Mouse (Mus musculus): ENCODE results near the gene Mmp24. TPM values are rescaled to one million over a fixed set of nuclear protein-coding genes. Genes with fewer than 3 reads are reported as not detected.

The Mmp24 gene
- polyA plus RNA-seq, 2 experiments, result 0.01 TPM; not detected in 1

DNA sequence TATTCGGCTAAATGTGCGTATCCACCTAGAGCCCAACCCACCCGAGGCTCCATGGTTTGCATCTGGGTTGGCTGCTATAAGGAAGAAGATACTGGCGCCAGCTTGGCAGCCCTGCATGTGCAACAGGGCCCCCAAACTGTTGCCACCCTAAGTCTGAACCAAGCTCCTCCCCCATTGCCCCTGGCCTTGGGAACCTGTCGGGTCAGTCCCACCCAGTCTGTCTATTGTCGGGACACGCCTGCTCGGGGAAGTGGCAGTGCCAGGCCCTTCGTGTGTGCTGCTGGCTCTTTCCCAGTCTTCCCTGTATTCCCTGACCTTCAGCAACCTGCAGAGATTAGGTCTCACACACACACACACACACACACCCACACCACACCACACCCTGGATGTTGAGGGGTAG is 59.6 kb downstream of the Mmp24 start, which contains the start of gene Fam83c:
Gene Fam83c, minus strand, starts transcription at position 123 of the 400 bp plus-strand sequence.
- H3K4me3 ChIP-seq (ENCODE audit: insufficient read depth in 1 of 2, low read depth in 2 of 2, low read length in 2 of 2), result no peak within 1 kb of the TSS
- no peak within 1 kb of the TSS for H3K9ac ChIP-seq (replicated peaks)
- DNase-seq (ENCODE audit: low read depth in 3 of 3, low spot score in 3 of 3) (no peak), ATAC-seq (ENCODE audit: insufficient read depth) (no peak)
- no peaks in the 10 kb centered on the region for H3K27me3 ChIP-seq (ENCODE audit: control insufficient read depth, insufficient read depth, low read length)
- H3K9me3 ChIP-seq (ENCODE audit: control insufficient read depth, low read length), result no peaks in the 10 kb centered on the region
- TF ChIP-seq CTCF (IDR thresholded peaks at IDR 0.05; ENCODE audit: low read depth), result no peak
- no peak for TF ChIP-seq EP300 (IDR thresholded peaks at IDR 0.05; ENCODE audit: low read depth)
- H3K27ac ChIP-seq, result no peak within 1 kb of the TSS
- WGBS (ENCODE audit: insufficient replicate concordance), result 48% methylated on average over 9 of the region's 9 CpGs
- no peak within 1 kb of the TSS for H3K4me2 ChIP-seq (ENCODE audit: low read depth)
- H3K4me1 ChIP-seq (replicated peaks; ENCODE audit: control insufficient read depth in 2 of 2, insufficient read depth in 2 of 2, low read length in 1 of 2), result no peaks in the 10 kb centered on the region
- H3K36me3 ChIP-seq (replicated peaks; ENCODE audit: control insufficient read depth, insufficient read depth, low read depth), result no peaks in the 10 kb centered on the region

DNA sequence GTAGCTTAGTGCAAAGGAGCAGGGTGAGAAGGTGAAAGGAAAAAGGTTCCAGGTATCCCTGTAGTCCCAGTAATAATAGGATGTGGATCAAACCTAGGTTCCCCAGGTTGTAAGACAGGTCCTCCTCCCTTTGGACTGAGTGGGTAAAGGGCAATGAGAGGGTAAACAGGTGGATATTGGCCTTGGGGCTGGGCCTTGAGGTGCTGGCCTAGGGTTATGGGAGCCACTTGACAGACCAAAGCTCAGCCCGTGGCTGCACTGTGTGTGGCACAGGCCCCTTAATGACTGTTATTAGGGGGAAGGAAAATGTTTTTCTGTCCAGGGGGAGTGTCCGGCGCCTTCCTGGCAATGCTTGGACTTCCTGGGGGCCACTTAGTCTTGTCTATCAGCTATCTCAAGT is 62.8 kb downstream of the Mmp24 start:
- H3K4me2 ChIP-seq (ENCODE audit: low read depth), result no peak overlapping the region
- H3K27ac ChIP-seq, result no peak overlapping the region
- no peaks in the 10 kb centered on the region for H3K4me1 ChIP-seq (replicated peaks; ENCODE audit: control insufficient read depth in 2 of 2, insufficient read depth in 2 of 2, low read length in 1 of 2)
- no peak overlapping the region for H3K9ac ChIP-seq (replicated peaks)
- WGBS (ENCODE audit: insufficient replicate concordance), result 67% methylated on average over 3 of the region's 3 CpGs
- TF ChIP-seq CTCF (IDR thresholded peaks at IDR 0.05; ENCODE audit: low read depth) (no peak), EP300 (IDR thresholded peaks at IDR 0.05; ENCODE audit: low read depth) (no peak)
- no peak for DNase-seq (ENCODE audit: low read depth in 3 of 3, low spot score in 3 of 3)
- no peaks in the 10 kb centered on the region for H3K9me3 ChIP-seq (ENCODE audit: control insufficient read depth, low read length)
- no peaks in the 10 kb centered on the region for H3K27me3 ChIP-seq (ENCODE audit: control insufficient read depth, insufficient read depth, low read length)
- H3K36me3 ChIP-seq (replicated peaks; ENCODE audit: control insufficient read depth, insufficient read depth, low read depth), result no peaks in the 10 kb centered on the region
- no peak for ATAC-seq (ENCODE audit: insufficient read depth)
- H3K4me3 ChIP-seq (ENCODE audit: insufficient read depth in 1 of 2, low read depth in 2 of 2, low read length in 2 of 2), result no peak overlapping the region

DNA sequence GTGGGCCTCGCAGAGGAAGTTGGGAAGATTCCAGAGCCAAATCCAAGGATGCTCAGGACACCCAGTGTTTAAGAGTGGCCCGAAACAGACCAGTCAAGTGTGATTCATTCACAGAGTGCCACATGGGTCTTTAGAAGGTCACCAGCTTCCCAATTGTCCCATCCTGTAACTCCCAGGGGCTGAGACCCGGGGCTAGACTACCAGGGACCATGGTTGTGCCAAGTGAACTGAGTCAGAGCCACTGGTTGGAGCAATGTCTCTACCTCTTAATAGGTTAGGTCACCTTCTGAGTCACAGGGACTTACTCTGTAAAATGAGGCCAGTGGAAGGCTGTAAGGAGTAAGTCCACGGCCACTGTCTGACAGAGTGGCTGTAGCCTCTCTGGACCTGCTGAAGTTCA is 63.8 kb downstream of the Mmp24 start:
- Histone ChIP-seq H3K27me3 (ENCODE audit: control insufficient read depth, insufficient read depth, low read length) (no peaks in the 10 kb centered on the region), H3K36me3 (replicated peaks; ENCODE audit: control insufficient read depth, insufficient read depth, low read depth) (no peaks in the 10 kb centered on the region), H3K27ac (no peak overlapping the region), H3K4me2 (ENCODE audit: low read depth) (no peak overlapping the region), H3K4me3 (ENCODE audit: insufficient read depth in 1 of 2, low read depth in 2 of 2, low read length in 2 of 2) (no peak overlapping the region), H3K4me1 (replicated peaks; ENCODE audit: control insufficient read depth in 2 of 2, insufficient read depth in 2 of 2, low read length in 1 of 2) (no peaks in the 10 kb centered on the region), H3K9ac (replicated peaks) (no peak overlapping the region), H3K9me3 (ENCODE audit: control insufficient read depth, low read length) (no peaks in the 10 kb centered on the region)
- no peak for DNase-seq (ENCODE audit: low read depth in 3 of 3, low spot score in 3 of 3)
- TF ChIP-seq CTCF (IDR thresholded peaks at IDR 0.05; ENCODE audit: low read depth), result no peak
- no peak for TF ChIP-seq EP300 (IDR thresholded peaks at IDR 0.05; ENCODE audit: low read depth)
- no peak for ATAC-seq (ENCODE audit: insufficient read depth)
- WGBS (ENCODE audit: insufficient replicate concordance), result 57% methylated on average over 4 of the region's 4 CpGs

GRCm38 (mm10) chr2:155846930-155847329 is 71.8 kb downstream of the Mmp24 start:
- no peak for DNase-seq (ENCODE audit: low read depth in 3 of 3, low spot score in 3 of 3)

DNA sequence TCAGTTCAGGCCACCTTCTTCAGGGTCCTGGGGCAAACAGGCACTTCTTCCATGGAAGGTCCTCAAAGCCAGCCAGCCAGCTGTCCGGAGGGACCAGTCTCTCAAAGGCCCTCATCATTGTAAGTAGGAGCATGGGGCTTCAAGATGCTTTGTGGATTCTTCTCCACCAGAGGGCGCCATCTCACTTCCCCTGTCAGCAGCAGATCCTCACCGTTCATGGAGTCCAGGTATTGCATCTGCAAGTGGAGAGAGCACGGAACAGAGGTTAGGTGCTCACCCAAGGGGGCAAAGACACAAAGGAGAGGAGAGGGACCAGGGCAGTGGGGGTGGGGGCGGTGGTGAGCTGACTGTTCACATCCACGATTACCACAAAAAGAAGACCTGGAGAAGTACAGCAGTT is 73.1 kb downstream of the Mmp24 start:
- Histone ChIP-seq H3K27me3 (ENCODE audit: control insufficient read depth, insufficient read depth, low read length) (no peaks in the 10 kb centered on the region), H3K9ac (replicated peaks) (no peak overlapping the region), H3K9me3 (ENCODE audit: control insufficient read depth, low read length) (no peaks in the 10 kb centered on the region), H3K4me1 (replicated peaks; ENCODE audit: control insufficient read depth in 2 of 2, insufficient read depth in 2 of 2, low read length in 1 of 2) (no peaks in the 10 kb centered on the region; a peak in 1 of 4 replicates), H3K27ac (no peak overlapping the region), H3K4me2 (ENCODE audit: low read depth) (no peak overlapping the region), H3K36me3 (replicated peaks; ENCODE audit: control insufficient read depth, insufficient read depth, low read depth) (peaks cover 5% of the 10 kb centered on the region), H3K4me3 (ENCODE audit: insufficient read depth in 1 of 2, low read depth in 2 of 2, low read length in 2 of 2) (no peak overlapping the region)
- TF ChIP-seq CTCF (IDR thresholded peaks at IDR 0.05; ENCODE audit: low read depth), result peak; percentile 98
- no peak for TF ChIP-seq EP300 (IDR thresholded peaks at IDR 0.05; ENCODE audit: low read depth)
- peak; percentile 61 to 67 (median 65) for DNase-seq (ENCODE audit: low read depth in 3 of 3, low spot score in 3 of 3)
- ATAC-seq (ENCODE audit: insufficient read depth), result no peak
- 38% methylated on average over 6 of the region's 6 CpGs for WGBS (ENCODE audit: insufficient replicate concordance)

More at GRCm38 (mm10) chr2:155846930-155847329, 71.8 kb downstream of the Mmp24 start:
- H3K36me3 ChIP-seq (replicated peaks; ENCODE audit: control insufficient read depth, insufficient read depth, low read depth), result peaks cover 5% of the 10 kb centered on the region
- TF ChIP-seq CTCF (IDR thresholded peaks at IDR 0.05; ENCODE audit: low read depth) (no peak), EP300 (IDR thresholded peaks at IDR 0.05; ENCODE audit: low read depth) (no peak)
- no peak for ATAC-seq (ENCODE audit: insufficient read depth)
- WGBS (ENCODE audit: insufficient replicate concordance), result 79% methylated on average over 8 of the region's 8 CpGs
- no peak overlapping the region for H3K9ac ChIP-seq (replicated peaks)
- no peak overlapping the region for H3K27ac ChIP-seq
- no peak overlapping the region for H3K4me3 ChIP-seq (ENCODE audit: insufficient read depth in 1 of 2, low read depth in 2 of 2, low read length in 2 of 2)
- no peaks in the 10 kb centered on the region for H3K9me3 ChIP-seq (ENCODE audit: control insufficient read depth, low read length)
- H3K4me2 ChIP-seq (ENCODE audit: low read depth), result no peak overlapping the region
- H3K4me1 ChIP-seq (replicated peaks; ENCODE audit: control insufficient read depth in 2 of 2, insufficient read depth in 2 of 2, low read length in 1 of 2), result no peaks in the 10 kb centered on the region; a peak in 1 of 4 replicates
- no peaks in the 10 kb centered on the region for H3K27me3 ChIP-seq (ENCODE audit: control insufficient read depth, insufficient read depth, low read length)
